Mouse (Mus musculus) hindbrain, postnatal 0 days (tissue): ENCODE measurements at regions not wholly inside any gene's neighbourhood (a gene's known extent, or its start where the extent isn't known, plus 50 kb on each side); places are given as distances from the start of the nearest gene placed in this dataset.

ENCODE experiments used
- ATAC-seq: fragments of 200-750 bp; cut with Nextera tagmentation; 2 replicates; pipeline ENCODE4 v1.8.0; 2017; ENCODE audit warnings: mild to moderate bottlenecking, moderate TSS enrichment, moderate library complexity
- DNase-seq: peaks from one replicate; pipeline ENCODE4 v3.0.0-alpha.2; 2015; ENCODE audit warnings: low spot score
- H3K27ac ChIP-seq: fragments of 300-500 bp; sonication (generic); 2 replicates; pipeline ENCODE4 v1.5.1; 2014; ENCODE audit warnings: mild to moderate bottlenecking
- H3K27me3 ChIP-seq: fragments of 300-500 bp; sonication (generic); 2 replicates; pipeline ENCODE4 v1.6.1; 2014; ENCODE audit warnings: low read length, mixed read lengths; ENCODE audit not compliant: insufficient read depth
- H3K36me3 ChIP-seq: fragments of 300-500 bp; sonication (generic); 2 replicates; pipeline ENCODE4 v1.6.1; 2014; ENCODE audit warnings: low read length, mixed read lengths; ENCODE audit not compliant: insufficient read depth
- H3K4me1 ChIP-seq: fragments of 300-500 bp; sonication (generic); 2 replicates; pipeline ENCODE4 v1.6.1; 2014; ENCODE audit warnings: antibody characterized with exemption, low read length, mixed read lengths; ENCODE audit not compliant: insufficient read depth
- H3K4me2 ChIP-seq: fragments of 300-500 bp; sonication (generic); 2 replicates; pipeline ENCODE4 v1.6.1; 2014; ENCODE audit warnings: low read depth, mild to moderate bottlenecking, low read length, moderate library complexity, mixed read lengths
- H3K4me3 ChIP-seq: fragments of 300-500 bp; sonication (generic); 2 replicates; pipeline ENCODE4 v1.5.1; 2014; ENCODE audit warnings: low read length
- H3K9ac ChIP-seq: fragments of 300-500 bp; sonication (generic); replicated peaks from 2 replicates; pipeline ENCODE4 v1.6.1; 2014; ENCODE audit warnings: mild to moderate bottlenecking, low read length, moderate library complexity, mixed read lengths
- H3K9me3 ChIP-seq: fragments of 300-500 bp; sonication (generic); 2 replicates; pipeline ENCODE4 v1.6.1; 2016; ENCODE audit warnings: low read length, mixed read lengths
- CTCF ChIP-seq: IDR thresholded peaks from 2 replicates; pipeline ENCODE4 v1.5.1; 2016; ENCODE audit warnings: antibody characterized with exemption, control low read depth, low read depth
- WGBS: fragments of 180-500 bp; shearing (Covaris S2); extraction: QIAGEN DNeasy Blood & Tissue Kit; methylation state at CpG from one replicate; pipeline ENCODE4 v1.1.7; 2014; 5-methylcytosine and 5-hydroxymethylcytosine counted together

DNA sequence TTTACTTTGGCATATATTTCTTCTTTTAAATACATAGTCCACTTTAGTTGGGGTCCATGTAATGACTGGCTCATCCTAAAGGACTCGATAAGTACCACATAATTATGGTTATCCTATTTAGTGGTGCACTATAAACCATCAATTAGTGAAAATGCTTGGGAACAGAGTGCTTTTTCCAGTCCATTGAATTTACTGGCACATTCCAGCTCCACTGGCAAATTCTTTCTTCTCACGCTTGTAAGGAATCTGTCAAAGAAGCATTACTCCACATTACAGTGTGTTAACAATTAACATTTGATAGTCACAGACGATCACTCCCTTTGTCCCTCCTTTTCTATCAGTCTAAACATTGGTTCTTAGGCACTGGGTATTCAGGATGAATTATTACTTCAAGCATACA lies 241.7 kb upstream of the Gli3 start:
- Histone ChIP-seq H3K9me3 (no peaks in the 10 kb centered on the region), H3K27me3 (no peaks in the 10 kb centered on the region), H3K27ac (no peak overlapping the region), H3K4me3 (no peak overlapping the region), H3K9ac (no peak overlapping the region), H3K36me3 (no peaks in the 10 kb centered on the region), H3K4me1 (no peaks in the 10 kb centered on the region), H3K4me2 (no peak overlapping the region)
- no peak for ATAC-seq
- DNase-seq, result no peak
- no peak for TF ChIP-seq CTCF
- 28% methylated on average over 3 of the region's 3 CpGs for WGBS

DNA sequence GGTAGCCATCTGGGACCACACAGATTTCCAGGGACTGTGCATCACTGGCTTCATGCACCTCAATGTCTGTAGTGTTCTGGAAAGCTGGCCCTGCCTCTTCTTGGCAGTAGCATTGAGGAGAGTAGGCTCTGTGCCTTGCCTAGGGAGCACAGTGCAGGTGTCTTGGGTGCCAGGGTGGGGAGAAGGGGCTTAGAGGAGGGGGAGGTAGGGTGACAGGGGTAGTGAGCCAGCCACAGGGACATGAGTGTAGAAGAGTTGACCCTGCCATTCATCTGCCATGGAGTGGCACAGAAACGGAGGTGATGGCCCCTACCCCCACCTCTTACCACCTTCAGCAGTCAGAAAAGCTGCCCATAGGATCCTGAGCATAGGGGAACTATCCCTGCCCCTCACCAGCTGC lies 235.4 kb upstream of the Gli3 start:
- H3K4me3 ChIP-seq, result no peak overlapping the region
- H3K27me3 ChIP-seq, result no peaks in the 10 kb centered on the region
- H3K4me2 ChIP-seq, result no peak overlapping the region
- WGBS, result 61% methylated on average over 1 of the region's 1 CpGs
- TF ChIP-seq CTCF, result no peak
- DNase-seq (no peak), ATAC-seq (no peak)
- no peaks in the 10 kb centered on the region for H3K36me3 ChIP-seq
- no peaks in the 10 kb centered on the region for H3K4me1 ChIP-seq
- H3K9ac ChIP-seq, result no peak overlapping the region
- H3K27ac ChIP-seq, result no peak overlapping the region
- H3K9me3 ChIP-seq, result no peaks in the 10 kb centered on the region
